Mouse (Mus musculus) adrenal gland, postnatal 4 days (tissue): ENCODE results near the gene Catsperg2. TPM values are rescaled to one million over a fixed set of nuclear protein-coding genes. Genes with fewer than 3 reads are reported as not detected.
"Not testable (repeated sequence)": the region's sequence is repeated elsewhere in the genome, so short reads cannot be mapped to it uniquely, and the experiment has no call there.

Experiments
- DNase-seq, 2 experiments: peaks; one replicate each; pipeline ENCODE4 v3.0.0; 2021 to 2022; ENCODE audit warnings: low spot score in 2 of 2, mixed read lengths in 2 of 2
- long read RNA-seq, 2 experiments: library from polyadenylated mRNA; stranded (forward); transcript quantifications; one replicate each; pipeline ENCODE4 v2.0.0; 2021
- microRNA-seq: library from miRNA; unstranded; fragments of <30 nt; microRNA quantifications from one replicate; pipeline ENCODE4 v1.2.0, GENCODE M21; 2021
- total RNA-seq, 2 experiments: library from RNA; stranded (reverse); gene quantifications; 2 replicates each; pipeline ENCODE4 v1.2.3; 2021

Catsperg2 gene
- total RNA-seq = under 1 TPM; 0.34 to 0.54 TPM
- long read RNA-seq, experiment 1 = 0 reads
- long read RNA-seq, experiment 2 = 0 reads

- DNase-seq = not testable (repeated sequence)
These were observed at the start of gene Catsperg2 for GRCm38 (mm10) chr7:29726860-29727259. Catsperg2 (minus strand) TSS chr7:29727032.

- no peak for DNase-seq
These were observed 49.7 kb upstream of the Catsperg2 start for GRCm38 (mm10) chr7:29776568-29776967.

GRCm38 (mm10) chr7:29774371-29774770, 47.5 kb upstream of the Catsperg2 start:
- DNase-seq = no peak

GRCm38 (mm10) chr7:29773503-29773902, 46.7 kb upstream of the Catsperg2 start:
- DNase-seq = no peak

GRCm38 (mm10) chr7:29768980-29769379, 42.1 kb upstream of the Catsperg2 start:
- DNase-seq = no peak

GRCm38 (mm10) chr7:29768090-29768900, 41.5 kb upstream of the Catsperg2 start, which contains the start of gene Zfp84:
Zfp84 (plus strand) TSS chr7:29768552.
- DNase-seq = peak; percentile 27 to 72

- DNase-seq = peak; percentile 20 to 69
These were observed 40.3 kb upstream of the Catsperg2 start for GRCm38 (mm10) chr7:29767058-29767686.

GRCm38 (mm10) chr7:29764702-29765101, 37.9 kb upstream of the Catsperg2 start:
- no peak for DNase-seq

GRCm38 (mm10) chr7:29760476-29760875, 33.6 kb upstream of the Catsperg2 start:
- DNase-seq = no peak

GRCm38 (mm10) chr7:29742258-29742657, 15.4 kb upstream of the Catsperg2 start:
- no peak for DNase-seq

GRCm38 (mm10) chr7:29728055-29728454, 1.2 kb upstream of the Catsperg2 start:
- DNase-seq = no peak

GRCm38 (mm10) chr7:29725461-29726142, 1.2 kb downstream of the Catsperg2 start:
- DNase-seq = not testable (repeated sequence)

- DNase-seq = not testable (repeated sequence)
These were observed 17.9 kb downstream of the Catsperg2 start for GRCm38 (mm10) chr7:29708891-29709290.

- not testable (repeated sequence) for DNase-seq
These were observed 31.6 kb downstream of the Catsperg2 start for GRCm38 (mm10) chr7:29695231-29695630.

GRCm38 (mm10) chr7:29681868-29682267, 45.0 kb downstream of the Catsperg2 start:
- no peak for DNase-seq

Small RNAs within 50 kb of the gene (microRNA-seq; reads per million reads assigned to microRNA genes)
- gene Mir1964 = 2.9 reads per million, percentile 5 among the genes with 10 or more reads in this experiment

Other genes with a start within 250 kb of the Catsperg2 start
- 10 to 100 TPM; 67.4 to 86.4 TPM for gene Sipa1l3, start 208.4 kb downstream of the Catsperg2 start, total RNA-seq
- 10 to 100 TPM; 14.3 TPM for gene Zfp84, start 41.5 kb upstream of the Catsperg2 start, total RNA-seq
- 1 to 10 TPM; 6.8 to 7.3 TPM for gene Zfp30, start 57.0 kb upstream of the Catsperg2 start, total RNA-seq
- 10 to 100 TPM; 17.9 to 18.4 TPM for gene Zfp790, start 89.1 kb upstream of the Catsperg2 start, total RNA-seq
- gene Zfp940, start 126.6 kb upstream of the Catsperg2 start, total RNA-seq = 1 to 10 TPM; 2.4 to 2.5 TPM
- gene Zfp420, start 132.9 kb upstream of the Catsperg2 start, total RNA-seq = 1 to 10 TPM; 5.2 to 5.4 TPM
- 10 to 100 TPM; 15.4 to 16.6 TPM for gene Zfp27, start 179.5 kb upstream of the Catsperg2 start, total RNA-seq
- gene Zfp383, start 181.2 kb upstream of the Catsperg2 start, total RNA-seq = 10 to 100 TPM; 11.0 to 12.1 TPM
- 10 to 100 TPM; 13.3 to 16.0 TPM for gene Zfp74, start 227.1 kb upstream of the Catsperg2 start, total RNA-seq